Mouse (Mus musculus) heart, postnatal 0 days (tissue): ENCODE results near the gene Defb21.

Source experiments
- CTCF ChIP-seq: IDR thresholded peaks from 2 replicates; pipeline ENCODE4 v1.5.1; 2016; ENCODE audit warnings: antibody characterized with exemption, control low read depth, low read depth
- EP300 ChIP-seq: IDR thresholded peaks from 2 replicates; pipeline ENCODE4 v1.6.1; 2016; ENCODE audit warnings: antibody characterized with exemption, low read depth

GRCm38 (mm10) chr2:152599299-152599698 is 26.8 kb downstream of the Defb21 start, which contains the start of gene Defb45:
- no peak for TF ChIP-seq CTCF
- no peak for TF ChIP-seq EP300
